Mouse (Mus musculus) heart, postnatal 10 days (tissue): ENCODE measurements at regions not wholly inside any gene's neighbourhood (a gene's known extent, or its start where the extent isn't known, plus 50 kb on each side); places are given as distances from the start of the nearest gene placed in this dataset.
"Not testable (repeated sequence)": the region's sequence is repeated elsewhere in the genome, so short reads cannot be mapped to it uniquely, and the experiment has no call there.

ENCODE experiments used
- DNase-seq, 2 experiments: peaks; one replicate each; pipeline ENCODE4 v3.0.0; 2021
- intact Hi-C: fragments of 180-260 bp; cut with DNase I; formaldehyde crosslinking; loops from one replicate; pipeline ENCODE4 v1.15.1; 2025

GRCm38 (mm10) chr16:84625110-84625722 is 110.3 kb downstream of the A730009L09Rik start:
- DNase-seq = no peak
- intact Hi-C loops = no loop called here

DNA sequence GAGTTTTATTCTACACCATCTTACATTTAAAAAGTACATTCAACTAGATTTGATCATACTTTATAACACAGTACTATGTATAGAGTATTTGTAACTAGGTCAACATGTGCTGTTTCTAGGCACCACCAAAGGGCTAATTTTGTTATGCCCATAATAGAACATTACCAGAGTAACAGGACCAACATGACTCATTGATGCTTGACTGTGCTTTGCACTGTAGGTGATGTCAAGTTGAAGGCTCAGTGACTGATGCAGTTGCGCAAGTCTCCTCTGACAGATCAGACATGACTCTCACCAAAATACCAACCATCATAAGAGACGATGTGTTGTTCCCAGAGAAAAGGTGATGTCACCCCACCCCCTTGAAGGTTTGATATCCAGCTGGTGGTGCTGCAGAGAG is 108.5 kb downstream of the Mrpl39 start:
- intact Hi-C loops = no loop called here

DNA sequence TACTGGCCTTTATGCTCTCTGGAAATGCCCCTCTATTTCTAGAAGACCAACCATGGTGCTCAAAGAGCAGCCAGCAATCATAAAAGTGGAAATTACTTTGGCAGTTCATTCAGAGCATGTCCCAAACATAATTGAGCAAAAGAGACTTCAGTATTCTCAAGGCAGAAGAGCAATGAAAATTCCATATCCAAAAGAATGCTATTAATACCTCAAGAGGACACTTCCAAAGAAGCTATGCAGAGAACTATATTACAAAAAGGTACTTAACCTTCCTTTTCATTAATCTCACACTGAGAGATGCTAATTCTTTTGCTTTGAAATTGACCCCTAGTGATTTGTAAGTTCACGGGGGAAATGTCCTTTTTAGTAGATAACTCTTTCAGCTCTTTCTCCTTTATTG is 105.7 kb downstream of the Mrpl39 start:
- no peak for DNase-seq
- intact Hi-C loops = no loop called here

More for the DNA sequence above, 108.5 kb downstream of the Mrpl39 start:
- no peak for DNase-seq

DNA sequence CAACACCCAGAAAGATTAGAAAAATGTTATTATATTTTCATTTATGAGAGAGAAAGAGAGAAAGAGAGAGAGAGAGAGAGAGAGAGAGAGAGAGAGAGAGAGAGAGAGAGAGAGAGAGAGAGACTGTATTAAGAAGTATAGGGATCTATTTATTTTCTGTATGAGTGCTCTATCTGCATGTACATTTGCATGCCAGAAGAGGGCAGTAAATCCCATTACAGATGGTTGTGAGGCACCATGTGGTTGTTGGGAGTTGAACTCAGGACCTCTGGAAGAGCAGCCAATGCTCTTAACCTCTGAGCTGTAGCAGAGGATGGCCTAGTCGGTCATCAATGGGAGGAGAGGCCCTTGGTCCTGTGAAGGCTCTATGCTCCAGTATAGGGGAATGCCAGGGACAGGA is 91.1 kb downstream of the Mrpl39 start:
- DNase-seq, intact Hi-C loops: not testable (repeated sequence)

GRCm38 (mm10) chr16:84646172-84646684 is 89.3 kb downstream of the Mrpl39 start:
- intact Hi-C loops = no loop called here

DNA sequence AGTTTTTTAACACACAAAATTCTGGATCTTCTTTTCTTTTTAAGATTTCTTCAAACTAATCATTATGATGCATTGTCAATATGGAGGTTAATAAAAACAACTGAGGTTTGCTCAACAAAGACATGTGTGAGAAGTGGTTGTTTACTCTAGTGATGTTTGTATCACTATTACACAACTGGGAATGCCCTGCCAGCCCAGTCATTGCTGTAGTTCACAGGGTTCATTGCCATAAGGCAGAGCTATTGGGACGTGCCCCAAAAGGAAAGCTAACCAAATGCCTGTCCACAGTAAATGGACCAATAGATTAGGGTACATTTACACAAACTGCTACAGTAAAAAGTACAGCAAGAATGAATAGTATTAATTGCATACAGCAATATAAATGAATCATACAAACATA is 84.9 kb downstream of the Mrpl39 start:
- intact Hi-C loops = no loop called here
- no peak for DNase-seq

More at GRCm38 (mm10) chr16:84646172-84646684, 89.3 kb downstream of the Mrpl39 start:
- DNase-seq = no peak

GRCm38 (mm10) chr16:84653873-84654272 is 81.7 kb downstream of the Mrpl39 start:
- intact Hi-C loops = no loop called here
- no peak for DNase-seq

DNA sequence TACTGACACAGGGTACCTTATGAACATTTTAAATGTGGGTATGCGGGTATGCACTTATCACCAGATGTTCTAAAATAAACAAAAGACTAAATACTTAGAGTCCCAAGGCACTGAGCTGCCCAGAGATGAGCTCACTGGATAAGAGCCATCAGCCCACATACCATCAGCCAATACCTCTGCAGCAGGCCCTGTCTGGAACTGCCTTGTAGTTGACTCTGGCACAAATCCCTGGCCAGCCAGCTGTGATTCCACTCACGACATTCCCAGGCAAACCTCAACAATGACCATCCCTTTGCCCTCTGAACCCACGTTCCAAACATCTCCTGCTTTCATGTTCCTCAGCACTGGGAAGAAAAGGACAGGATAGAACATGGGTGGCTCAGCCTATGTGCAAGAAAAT is 73.7 kb downstream of the Mrpl39 start:
- DNase-seq = peak; percentile 2 to 4
- intact Hi-C loops = no loop called here

- no peak for DNase-seq
These were observed 72.0 kb downstream of the Mrpl39 start for GRCm38 (mm10) chr16:84663581-84663980.

More at GRCm38 (mm10) chr16:84663581-84663980, 72.0 kb downstream of the Mrpl39 start:
- intact Hi-C loops = no loop called here
